Mouse (Mus musculus) left cerebral cortex, postnatal 10 days (tissue): ENCODE measurements around the gene Ly6g6e. TPM values are rescaled to one million over a fixed set of nuclear protein-coding genes. Genes with fewer than 3 reads are reported as not detected.

Experiments used
- DNase-seq, 2 experiments: peaks; one replicate each; pipeline ENCODE4 v3.0.0; 2021 to 2022; ENCODE audit warnings: low spot score in 2 of 2, mixed read lengths in 1 of 2; ENCODE audit errors: extremely low spot score in 1 of 2
- intact Hi-C: fragments of 180-260 bp; cut with DNase I; formaldehyde crosslinking; loops from one replicate; pipeline ENCODE4 v1.15.1; 2025
- total RNA-seq, 2 experiments: library from RNA; stranded (reverse); gene quantifications; 2 replicates each; pipeline ENCODE4 v1.2.3; 2021

Ly6g6e gene
- total RNA-seq, 2 experiments from 2014 or later = 1.6 to 2.3 TPM

DNA sequence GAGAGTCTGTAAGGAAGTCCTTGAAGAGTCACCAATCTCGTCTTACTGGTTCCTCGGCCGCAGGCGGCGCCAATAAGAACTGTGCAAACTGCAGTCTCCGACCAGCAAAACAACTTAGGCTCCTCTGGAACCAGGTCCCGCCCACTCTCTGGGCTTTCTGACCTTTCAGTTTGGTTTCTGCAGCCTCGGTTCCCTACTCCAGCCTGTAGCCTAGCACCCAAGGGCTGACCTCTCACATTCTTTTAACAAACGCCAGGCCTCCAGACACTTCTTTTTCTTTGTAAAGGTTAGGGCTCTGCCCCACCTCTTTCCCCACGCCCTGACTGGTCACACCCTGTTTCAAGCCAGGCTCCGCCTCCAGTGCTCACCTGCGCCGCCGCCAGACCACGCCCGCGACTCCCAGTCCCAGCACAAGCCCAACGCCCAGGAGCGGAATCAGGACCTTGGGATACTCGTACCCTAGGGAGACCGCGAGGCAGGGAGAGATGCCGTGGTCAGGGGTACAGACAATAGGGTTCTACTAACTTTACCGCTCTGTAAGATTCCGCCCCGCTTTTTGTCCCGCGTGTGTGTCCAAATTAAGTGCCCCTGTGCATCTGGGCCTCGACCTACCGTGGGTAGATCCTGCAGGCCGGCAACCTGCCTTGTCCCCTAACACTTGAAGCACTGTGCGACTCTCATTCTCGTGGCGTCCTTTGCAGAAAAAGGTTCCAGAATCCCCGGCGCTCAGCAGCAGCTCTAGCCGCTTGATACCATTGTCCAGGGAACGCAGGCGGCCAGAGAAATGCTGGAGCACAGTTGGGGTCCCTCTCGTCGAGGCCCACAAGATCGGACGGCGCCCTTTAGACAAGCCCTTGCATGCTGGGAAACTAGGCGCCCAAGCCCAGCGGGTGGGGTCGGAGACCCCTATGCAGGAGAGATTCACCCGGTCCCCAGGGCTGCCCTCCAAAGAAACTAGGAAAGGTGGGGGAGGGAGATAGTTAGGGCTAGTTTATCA is 11.5 kb upstream of the Ly6g6e start, which contains the start of gene Ly6g6c:
TSS of gene Ly6g6c (plus strand) at position 438 of the 997 bp plus-strand sequence.
- intact Hi-C loops = no loop called here
- DNase-seq = peak in 1 of 2 experiments; percentile 59

- intact Hi-C loops = no loop called here
- no peak for DNase-seq
Measured at GRCm38 (mm10) chr17:35066084-35066483, 10.6 kb upstream of the Ly6g6e start, which contains the start of gene Mpig6b. Mpig6b (minus strand) TSS chr17:35066184.

DNA sequence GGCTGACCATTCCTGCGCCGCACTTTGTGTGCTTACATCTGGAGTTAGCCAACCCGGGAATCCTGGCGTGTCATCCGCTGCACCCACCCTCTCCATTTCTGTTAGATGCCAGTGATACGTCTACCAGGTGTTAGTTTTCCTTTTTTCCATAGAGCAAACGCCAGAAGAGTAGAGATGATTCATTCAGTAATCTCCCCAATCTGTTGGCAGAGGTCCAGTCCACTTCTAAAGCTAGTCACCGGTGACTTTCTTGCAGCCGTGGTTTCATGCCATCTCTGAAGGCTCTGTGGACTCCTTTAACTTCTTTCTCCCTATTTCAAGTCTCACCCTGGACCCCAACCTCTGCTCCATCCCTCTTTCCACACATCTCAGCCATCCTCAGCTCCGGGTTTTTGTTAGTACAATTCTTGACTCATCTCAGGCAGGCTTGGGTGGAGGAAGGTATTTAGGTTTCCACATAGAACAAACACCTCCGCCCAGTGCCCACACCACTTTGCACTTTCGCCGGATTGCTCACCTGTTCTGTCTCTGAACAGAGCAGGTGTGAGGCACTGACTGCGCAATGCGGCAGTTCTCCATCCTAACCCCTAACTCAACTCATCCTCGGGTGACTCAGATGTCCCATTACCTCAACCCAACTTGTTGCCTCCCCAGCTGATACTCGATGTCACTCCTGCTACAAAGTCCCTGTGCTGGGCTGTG is 8.3 kb upstream of the Ly6g6e start:
- intact Hi-C loops = no loop called here
- DNase-seq = no peak

- intact Hi-C loops = no loop called here
- DNase-seq = no peak
Measured at GRCm38 (mm10) chr17:35070556-35071229, 6.0 kb upstream of the Ly6g6e start.

DNA sequence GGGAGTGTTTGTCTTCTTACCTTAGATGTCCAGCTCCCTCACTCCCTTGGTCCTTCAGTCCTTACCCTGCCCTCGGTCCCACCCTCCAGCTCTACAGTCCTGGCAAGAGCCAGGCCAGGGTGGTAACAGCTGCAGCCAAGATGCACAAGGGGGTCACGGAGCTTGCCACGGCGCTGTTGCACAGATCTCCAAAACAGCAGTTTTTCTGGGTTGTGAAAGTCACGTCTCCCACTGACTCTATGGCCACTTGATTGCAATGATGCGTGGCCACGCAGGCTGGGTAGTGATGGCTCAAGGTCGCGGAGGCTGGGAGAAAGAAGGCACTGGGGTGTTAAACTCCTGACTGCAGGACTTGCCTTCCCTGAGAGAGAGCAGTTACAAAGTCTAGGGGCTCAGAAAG is 5.2 kb upstream of the Ly6g6e start:
- intact Hi-C loops = no loop called here
- no peak for DNase-seq

- no peak for DNase-seq
- intact Hi-C loops = no loop called here
Measured at GRCm38 (mm10) chr17:35074097-35074496, 2.6 kb upstream of the Ly6g6e start.

DNA sequence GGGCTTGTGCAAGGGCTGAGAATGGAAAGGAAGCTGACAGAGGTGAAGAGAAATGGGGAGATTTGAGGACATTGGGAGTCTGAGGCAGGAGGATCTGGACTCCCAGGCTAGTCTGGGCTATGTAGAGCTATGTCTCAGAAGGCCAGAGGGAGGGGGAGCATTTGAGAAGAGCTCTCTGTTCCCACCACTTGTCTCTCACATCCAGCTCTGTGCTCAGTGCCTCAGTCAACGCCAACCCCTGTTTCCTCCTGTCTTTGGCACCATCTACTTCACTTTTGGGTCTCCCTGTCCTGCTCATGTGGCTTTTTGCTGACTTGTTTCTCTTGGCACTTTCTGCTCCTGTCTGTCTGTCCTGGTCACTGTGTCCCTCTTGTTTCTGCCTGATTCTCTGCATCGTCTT is 583 bp downstream of the Ly6g6e start:
- DNase-seq = no peak
- intact Hi-C loops = no loop called here

DNA sequence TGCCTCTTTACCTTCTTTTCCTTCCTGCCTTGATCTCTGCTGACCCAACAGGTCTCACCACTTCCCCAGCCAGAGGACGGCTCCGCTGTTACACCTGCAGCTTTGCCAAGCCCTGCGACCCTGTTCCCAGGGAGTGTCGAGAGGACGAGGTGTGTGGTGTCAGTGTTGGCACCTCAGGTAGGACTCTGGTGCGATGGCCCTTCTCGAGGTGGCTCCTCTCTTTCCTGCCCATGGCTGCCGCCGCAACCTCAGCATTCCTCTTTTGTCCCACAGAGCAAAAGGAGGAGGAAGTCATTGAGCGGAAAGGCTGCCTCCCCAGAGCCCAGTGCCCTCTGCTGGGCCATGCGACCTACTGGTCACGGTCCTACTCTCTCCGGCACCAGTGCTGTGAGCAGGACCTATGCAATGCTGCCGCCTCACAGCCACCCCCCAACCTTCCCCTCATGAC is 1.1 kb downstream of the Ly6g6e start, which contains the start of gene Ly6g6d:
TSS of gene Ly6g6d (minus strand) at position 280 of the 448 bp plus-strand sequence.
- intact Hi-C loops = no loop called here
- DNase-seq = peak in 1 of 2 experiments; percentile 68

DNA sequence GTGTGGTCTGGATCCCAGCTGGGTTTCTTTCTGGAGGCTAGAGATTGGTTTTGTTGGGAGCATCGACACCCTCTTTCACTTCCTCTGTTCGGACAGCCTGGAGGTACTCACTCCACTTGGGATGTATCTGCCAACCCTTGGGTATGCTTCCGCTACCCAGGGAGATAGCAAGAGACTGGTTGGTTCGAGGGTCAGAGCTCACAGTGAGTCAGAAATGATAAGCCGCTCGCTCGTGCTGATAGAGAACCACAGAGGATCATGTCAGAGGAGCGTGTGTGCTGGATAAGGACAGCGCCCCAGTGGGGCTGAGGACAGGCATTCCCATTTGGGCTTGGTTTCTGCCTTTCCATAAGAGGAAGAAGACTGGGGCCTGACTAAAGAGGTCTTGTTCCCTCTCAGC is 3.1 kb downstream of the Ly6g6e start:
- DNase-seq = no peak
- intact Hi-C loops = no loop called here

GRCm38 (mm10) chr17:35080248-35080647 is 3.5 kb downstream of the Ly6g6e start:
- intact Hi-C loops = no loop called here
- DNase-seq = no peak

- intact Hi-C loops = no loop called here
- no peak for DNase-seq
Measured at GRCm38 (mm10) chr17:35080710-35081109, 4.0 kb downstream of the Ly6g6e start.

- no peak for DNase-seq
- intact Hi-C loops = no loop called here
Measured at GRCm38 (mm10) chr17:35082841-35083576, 6.3 kb downstream of the Ly6g6e start.

- intact Hi-C loops = no loop called here
- DNase-seq = no peak
Measured at GRCm38 (mm10) chr17:35083929-35084497, 7.3 kb downstream of the Ly6g6e start.

DNA sequence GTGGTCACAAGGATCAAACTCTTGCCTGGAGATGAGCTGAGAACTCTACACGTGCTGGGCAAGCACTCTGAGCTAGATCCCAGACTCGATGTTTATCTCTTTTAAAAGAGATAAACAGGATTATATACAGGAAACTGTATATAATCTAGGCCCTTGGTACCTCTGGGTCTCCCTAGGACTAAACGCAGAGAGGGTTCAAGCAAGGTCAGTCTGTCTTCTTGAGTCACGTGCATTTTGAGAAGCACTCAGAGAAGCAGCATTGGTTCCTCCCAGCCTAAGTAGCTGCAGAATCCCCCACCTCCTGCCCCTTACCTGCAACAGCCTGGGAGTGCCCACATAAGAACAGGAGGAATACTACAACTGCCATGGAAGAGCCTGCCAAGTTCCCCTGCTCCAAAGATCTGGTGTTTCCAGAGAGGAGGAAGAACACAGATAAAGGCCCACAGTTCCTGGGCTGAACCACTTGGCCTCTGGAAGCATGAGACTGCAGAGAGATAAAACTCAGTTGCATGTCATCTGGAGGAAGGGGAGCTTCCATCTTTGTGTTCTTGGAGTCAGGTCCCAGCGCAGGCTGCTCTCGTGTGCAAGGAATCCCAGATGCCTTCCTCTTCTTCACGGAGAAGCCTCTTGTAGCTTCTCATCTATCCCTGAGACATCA is 8.6 kb downstream of the Ly6g6e start, which contains the start of gene Ly6g6f:
TSS of gene Ly6g6f (minus strand) at position 403 of the 658 bp plus-strand sequence.
- intact Hi-C loops = no loop called here
- DNase-seq = no peak

DNA sequence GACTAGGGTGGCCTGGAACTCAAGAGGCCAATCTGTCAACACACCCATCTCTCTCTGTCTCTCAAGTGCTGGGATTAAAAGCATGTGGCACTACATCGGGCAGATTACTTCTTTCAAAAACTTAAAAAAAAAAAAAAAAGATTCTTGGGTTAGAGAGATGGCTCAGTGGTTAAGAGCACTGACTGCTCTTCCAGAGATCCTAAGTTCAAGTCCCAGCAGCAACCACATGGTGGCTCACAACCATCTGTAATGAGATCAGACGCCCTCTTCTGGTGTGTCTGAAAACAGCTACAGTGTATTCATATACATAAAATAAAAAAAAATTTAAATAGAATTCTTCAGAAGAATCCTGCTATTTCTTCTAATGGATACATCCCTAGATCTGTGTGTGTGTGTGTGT is 11.4 kb downstream of the Ly6g6e start:
- intact Hi-C loops = no loop called here
- no peak for DNase-seq

DNA sequence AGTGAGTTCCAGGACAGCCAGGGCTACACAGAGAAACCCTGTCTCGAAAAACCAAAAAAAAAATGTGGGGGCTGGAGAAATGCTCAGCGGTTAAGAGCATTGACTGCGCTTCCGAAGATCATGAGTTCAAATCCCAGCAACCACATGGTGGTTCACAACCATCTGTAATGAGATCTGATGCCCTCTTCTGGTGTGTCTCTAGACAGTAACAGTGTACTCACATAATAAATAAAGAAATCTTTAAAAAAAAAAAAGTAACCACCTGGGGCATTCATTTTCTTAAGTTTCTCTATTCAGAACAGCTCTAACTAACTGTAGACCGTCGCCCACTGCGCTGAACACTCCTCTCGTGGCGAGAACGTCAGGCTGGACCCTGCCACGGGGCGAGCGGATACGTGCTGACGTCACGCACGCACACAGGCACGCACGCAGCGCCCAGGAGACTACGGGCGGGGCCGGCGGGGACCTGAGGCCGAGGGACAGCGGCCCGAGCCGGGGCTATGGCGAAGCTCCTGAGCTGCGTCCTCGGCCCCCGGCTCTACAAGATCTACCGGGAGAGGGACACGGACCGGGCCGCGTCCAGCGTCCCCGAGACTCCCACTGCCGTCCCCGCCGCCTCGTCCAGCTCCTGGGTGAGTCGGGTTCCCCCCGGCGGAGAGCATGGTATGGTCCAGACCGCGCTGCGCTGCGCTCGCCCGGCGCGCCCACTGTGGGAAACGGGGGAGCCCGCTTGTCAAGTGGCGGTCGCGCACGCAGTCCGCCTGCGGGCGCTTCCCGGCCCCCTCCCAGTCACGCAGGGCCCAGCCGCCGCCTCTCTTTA is 12.3 kb downstream of the Ly6g6e start, which contains the start of gene Abhd16a:
TSS of gene Abhd16a (plus strand) at position 439 of the 820 bp plus-strand sequence.
- peak; percentile 93 to 97 for DNase-seq
- intact Hi-C loops = no loop called here
